Mouse (Mus musculus) heart, embryonic 15.5 days (tissue): Measurements from ENCODE around the gene Deup1. TPM values are rescaled to one million over a fixed set of nuclear protein-coding genes. Genes with fewer than 3 reads are reported as not detected.

Experiments used
- ATAC-seq: fragments of 200-750 bp; cut with Nextera tagmentation; replicated peaks from 2 replicates; pipeline ENCODE4 v1.8.0; 2017; ENCODE audit warnings: low read depth, moderate TSS enrichment; ENCODE audit not compliant: insufficient number of reproducible peaks, insufficient read depth, low FRiP score
- H3K27ac ChIP-seq: fragments of 300-500 bp; sonication (generic); 2 replicates; pipeline ENCODE4 v1.5.1; 2015; ENCODE audit warnings: mild to moderate bottlenecking, inconsistent platforms
- H3K27me3 ChIP-seq: fragments of 300-500 bp; sonication (generic); 2 replicates; pipeline ENCODE4 v1.6.1; 2015; ENCODE audit warnings: inconsistent platforms
- H3K36me3 ChIP-seq: fragments of 300-500 bp; sonication (generic); 2 replicates; pipeline ENCODE4 v1.6.1; 2015; ENCODE audit warnings: mild to moderate bottlenecking, inconsistent platforms
- H3K4me1 ChIP-seq: fragments of 300-500 bp; sonication (generic); replicated peaks from 2 replicates; pipeline ENCODE4 v1.6.1; 2015; ENCODE audit warnings: inconsistent platforms
- H3K4me2 ChIP-seq: fragments of 300-500 bp; sonication (generic); 2 replicates; pipeline ENCODE4 v1.6.1; 2015; ENCODE audit warnings: inconsistent platforms, mild to moderate bottlenecking, moderate library complexity
- H3K4me3 ChIP-seq: fragments of 300-500 bp; sonication (generic); 2 replicates; pipeline ENCODE4 v1.5.1; 2015; ENCODE audit warnings: mild to moderate bottlenecking, inconsistent platforms
- H3K9ac ChIP-seq: fragments of 300-500 bp; sonication (generic); 2 replicates; pipeline ENCODE4 v1.6.1; 2015; ENCODE audit warnings: mild to moderate bottlenecking, inconsistent platforms
- H3K9me3 ChIP-seq: fragments of 300-500 bp; sonication (generic); replicated peaks from 2 replicates; pipeline ENCODE4 v1.6.1; 2016; ENCODE audit warnings: inconsistent platforms
- WGBS: fragments of 180-500 bp; shearing (Covaris S2); methylation state at CpG from one replicate; pipeline ENCODE4 v1.1.7; 2015; ENCODE audit warnings: mixed read lengths; 5-methylcytosine and 5-hydroxymethylcytosine counted together
- polyA plus RNA-seq: library from polyadenylated mRNA; unstranded; fragments of >200 nt; fragmentation: Nextera tagmentation; extraction: Ambion mirVana; gene quantifications from 2 replicates; pipeline ENCODE4 v1.2.1, GENCODE M21; 2015

Gene Deup1
- polyA plus RNA-seq, 1 experiment from 2014 or later, result 0.89 TPM

DNA sequence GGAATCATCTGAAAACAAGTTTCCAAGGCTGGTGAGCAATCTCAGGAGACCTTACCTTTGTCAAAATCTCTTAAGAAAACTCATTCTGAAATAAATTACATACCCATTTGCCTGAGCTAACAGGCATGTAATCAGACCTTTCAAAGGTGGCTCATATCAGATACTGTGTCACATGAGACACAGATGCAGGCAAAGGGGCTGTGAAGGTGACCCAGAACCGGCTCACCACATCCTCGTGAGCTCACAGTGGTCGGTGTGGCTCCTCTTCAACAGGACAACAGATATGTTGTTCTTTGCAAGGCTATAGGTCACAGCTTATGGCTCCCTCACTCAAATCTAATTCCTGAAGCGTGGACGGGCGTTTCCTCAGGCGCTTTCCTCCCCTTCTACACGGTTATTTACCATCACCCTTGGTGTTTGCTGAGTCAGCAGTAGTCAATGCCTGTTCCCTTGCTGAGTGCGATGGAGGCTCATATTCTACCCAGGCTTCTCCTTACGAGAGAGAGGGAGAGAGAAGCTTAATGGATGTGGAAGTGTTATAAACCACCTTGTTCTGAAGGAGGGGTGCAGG, 8.6 kb downstream of the Deup1 start:
- Histone ChIP-seq H3K9me3 (no peaks in the 10 kb centered on the region), H3K36me3 (no peaks in the 10 kb centered on the region), H3K4me1 (peaks cover 4% of the 10 kb centered on the region), H3K9ac (no peak overlapping the region), H3K4me3 (no peak overlapping the region), H3K4me2 (no peak overlapping the region), H3K27me3 (no peaks in the 10 kb centered on the region), H3K27ac (no peak overlapping the region)
- WGBS, result 63% methylated on average over 10 of the region's 10 CpGs
- no peak for ATAC-seq

DNA sequence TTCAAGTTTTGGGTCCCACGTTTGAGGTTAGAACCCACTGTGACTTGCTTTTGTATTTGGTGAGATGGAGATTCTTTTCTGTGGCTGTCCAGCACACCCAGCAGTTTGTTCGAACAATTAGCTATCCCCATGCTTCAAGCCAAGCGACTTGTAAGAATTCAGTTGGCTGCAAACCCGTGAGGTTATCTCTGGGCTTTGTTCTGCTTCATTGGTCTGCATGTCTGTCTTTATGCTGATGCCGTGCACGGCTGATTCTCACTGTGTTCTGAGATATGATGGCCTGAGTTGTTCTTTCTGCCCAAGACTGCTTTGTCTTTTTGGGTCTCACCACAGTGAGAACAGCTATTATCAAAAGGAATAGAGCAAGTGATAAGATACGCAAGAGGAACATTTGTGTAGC, 10.7 kb downstream of the Deup1 start:
- H3K4me2 ChIP-seq, result no peak overlapping the region
- H3K9ac ChIP-seq, result no peak overlapping the region
- H3K36me3 ChIP-seq, result no peaks in the 10 kb centered on the region
- ATAC-seq, result no peak
- no peak overlapping the region for H3K4me3 ChIP-seq
- H3K27ac ChIP-seq, result no peak overlapping the region
- H3K4me1 ChIP-seq, result peaks cover 4% of the 10 kb centered on the region
- WGBS, result 44% methylated on average over 7 of the region's 7 CpGs
- no peaks in the 10 kb centered on the region for H3K9me3 ChIP-seq
- no peaks in the 10 kb centered on the region for H3K27me3 ChIP-seq

DNA sequence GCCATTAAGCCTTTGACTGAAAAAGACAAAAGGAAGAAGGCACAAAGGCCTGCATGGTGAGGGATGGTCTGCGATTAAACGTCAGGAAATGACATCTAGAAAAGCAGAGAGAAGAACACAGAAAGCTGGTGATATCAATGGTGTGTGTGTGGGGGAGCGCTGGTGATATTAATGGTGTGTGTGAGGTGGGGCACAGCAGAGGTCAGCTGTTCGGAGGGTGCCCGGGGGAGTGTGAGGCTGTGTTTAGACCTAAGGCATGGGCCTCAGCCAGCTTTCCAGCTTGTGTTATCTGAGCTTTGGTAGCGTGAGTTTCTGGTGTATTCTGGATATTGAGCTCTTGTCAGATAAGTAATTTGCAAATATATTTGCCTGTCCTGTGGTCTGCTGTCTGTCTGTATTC, 11.3 kb downstream of the Deup1 start:
- 48% methylated on average over 6 of the region's 6 CpGs for WGBS
- Histone ChIP-seq H3K36me3 (no peaks in the 10 kb centered on the region), H3K9me3 (no peaks in the 10 kb centered on the region), H3K4me1 (peaks cover 4% of the 10 kb centered on the region), H3K27me3 (no peaks in the 10 kb centered on the region), H3K27ac (no peak overlapping the region), H3K9ac (no peak overlapping the region), H3K4me2 (no peak overlapping the region), H3K4me3 (no peak overlapping the region)
- ATAC-seq, result no peak

GRCm38 (mm10) chr9:15609280-15609930, 18.3 kb downstream of the Deup1 start:
- no peak overlapping the region for H3K4me2 ChIP-seq
- no peaks in the 10 kb centered on the region for H3K9me3 ChIP-seq
- 89% methylated on average over 5 of the region's 5 CpGs for WGBS
- no peak for ATAC-seq
- H3K4me3 ChIP-seq, result no peak overlapping the region
- H3K27ac ChIP-seq, result no peak overlapping the region
- H3K9ac ChIP-seq, result no peak overlapping the region
- H3K27me3 ChIP-seq, result no peaks in the 10 kb centered on the region
- no peaks in the 10 kb centered on the region for H3K4me1 ChIP-seq
- H3K36me3 ChIP-seq, result no peaks in the 10 kb centered on the region

GRCm38 (mm10) chr9:15607601-15608000, 20.1 kb downstream of the Deup1 start:
- WGBS, result 81% methylated on average over 2 of the region's 2 CpGs
- H3K4me2 ChIP-seq, result no peak overlapping the region
- no peak overlapping the region for H3K9ac ChIP-seq

GRCm38 (mm10) chr9:15603156-15603555, 24.6 kb downstream of the Deup1 start:
- H3K9me3 ChIP-seq, result no peaks in the 10 kb centered on the region
- no peaks in the 10 kb centered on the region for H3K27me3 ChIP-seq
- ATAC-seq, result no peak
- no peaks in the 10 kb centered on the region for H3K36me3 ChIP-seq
- H3K4me2 ChIP-seq, result no peak overlapping the region
- H3K4me3 ChIP-seq, result no peak overlapping the region
- H3K27ac ChIP-seq, result no peak overlapping the region
- H3K4me1 ChIP-seq, result no peaks in the 10 kb centered on the region
- no peak overlapping the region for H3K9ac ChIP-seq
- WGBS, result 81% methylated on average over 8 of the region's 8 CpGs

More at GRCm38 (mm10) chr9:15607601-15608000, 20.1 kb downstream of the Deup1 start:
- H3K36me3 ChIP-seq, result no peaks in the 10 kb centered on the region
- no peaks in the 10 kb centered on the region for H3K27me3 ChIP-seq
- no peaks in the 10 kb centered on the region for H3K4me1 ChIP-seq
- H3K27ac ChIP-seq, result no peak overlapping the region
- H3K9me3 ChIP-seq, result no peaks in the 10 kb centered on the region
- no peak for ATAC-seq
- H3K4me3 ChIP-seq, result no peak overlapping the region

DNA sequence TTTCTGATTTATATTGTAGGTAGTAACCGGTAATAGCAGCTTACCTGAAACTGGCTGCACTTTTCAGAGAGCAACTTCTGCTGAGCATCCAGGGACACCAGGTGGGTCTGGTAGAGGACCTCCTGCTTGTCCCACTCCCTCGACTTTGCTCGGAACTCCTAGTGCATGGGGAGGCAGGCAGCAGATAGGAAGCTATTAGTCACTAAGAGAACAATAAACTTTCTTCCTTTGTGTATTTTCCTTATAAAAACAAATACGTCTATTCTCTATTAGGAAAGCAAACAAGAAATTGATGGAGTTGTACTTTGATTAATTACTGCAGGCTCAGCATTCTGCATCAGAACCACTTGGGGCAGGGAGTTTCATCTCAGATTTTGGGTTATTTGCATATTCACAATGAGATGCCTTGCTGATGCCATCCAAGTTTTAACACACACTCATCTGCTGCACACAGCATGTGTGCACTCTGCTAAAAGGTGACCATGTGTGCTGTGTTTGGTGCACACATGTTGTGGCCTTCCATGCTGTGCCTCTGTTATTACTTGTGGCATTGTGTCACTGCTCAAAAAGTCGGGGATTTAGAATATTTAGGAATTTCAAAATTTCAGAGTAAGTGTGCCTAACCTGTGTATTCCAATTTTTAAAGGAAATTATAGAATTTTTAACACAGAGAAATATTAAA, 26.7 kb downstream of the Deup1 start:
- ATAC-seq, result no peak
- Histone ChIP-seq H3K4me2 (no peak overlapping the region), H3K27ac (peak overlapping the region; percentile 20; the same call in 1 of the 2 replicates), H3K36me3 (no peaks in the 10 kb centered on the region), H3K27me3 (no peaks in the 10 kb centered on the region), H3K9me3 (no peaks in the 10 kb centered on the region), H3K9ac (no peak overlapping the region), H3K4me1 (no peaks in the 10 kb centered on the region), H3K4me3 (no peak overlapping the region)
- WGBS, result 59% methylated on average over 5 of the region's 5 CpGs

DNA sequence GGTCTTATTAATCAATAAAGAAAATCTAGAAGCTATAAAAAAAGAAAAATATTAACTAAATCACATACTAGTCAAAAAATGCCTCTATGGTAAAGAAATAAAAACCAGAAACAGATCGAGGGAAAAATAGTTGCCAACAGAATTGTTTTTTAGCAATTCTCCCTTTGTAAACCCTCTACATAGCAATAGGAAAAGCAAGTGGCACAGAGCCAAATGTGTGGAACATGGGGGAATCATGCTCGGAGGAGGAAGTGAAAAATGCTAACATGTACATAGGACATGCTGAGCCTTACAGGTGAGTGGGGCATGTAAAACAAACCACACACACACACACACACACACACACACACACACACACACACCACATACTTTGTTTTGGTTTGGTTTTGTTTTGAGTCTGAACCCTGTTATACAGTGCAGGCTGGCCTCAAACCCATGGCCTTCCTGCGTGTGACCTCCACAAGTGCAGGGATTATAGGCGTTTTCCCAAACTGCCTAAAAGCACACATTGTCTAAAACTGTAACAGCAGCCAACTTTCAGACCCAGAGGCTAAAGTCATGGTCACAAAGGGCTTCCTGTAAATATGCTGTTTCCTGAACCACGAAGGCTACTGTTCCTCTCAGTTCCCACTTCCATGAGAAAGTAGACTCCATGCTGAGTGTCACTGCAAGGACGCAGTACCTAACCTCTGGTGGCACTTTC, 27.4 kb downstream of the Deup1 start:
- no peaks in the 10 kb centered on the region for H3K9me3 ChIP-seq
- H3K4me2 ChIP-seq, result no peak overlapping the region
- no peak overlapping the region for H3K4me3 ChIP-seq
- H3K9ac ChIP-seq, result no peak overlapping the region
- WGBS, result 64% methylated on average over 6 of the region's 6 CpGs
- peak overlapping the region; percentile 20; the same call in 1 of the 2 replicates for H3K27ac ChIP-seq
- no peaks in the 10 kb centered on the region for H3K27me3 ChIP-seq
- H3K36me3 ChIP-seq, result no peaks in the 10 kb centered on the region
- H3K4me1 ChIP-seq, result no peaks in the 10 kb centered on the region
- 0 out of 2 replicates have a peak, but pooled peaks have one; percentile 43 for ATAC-seq

DNA sequence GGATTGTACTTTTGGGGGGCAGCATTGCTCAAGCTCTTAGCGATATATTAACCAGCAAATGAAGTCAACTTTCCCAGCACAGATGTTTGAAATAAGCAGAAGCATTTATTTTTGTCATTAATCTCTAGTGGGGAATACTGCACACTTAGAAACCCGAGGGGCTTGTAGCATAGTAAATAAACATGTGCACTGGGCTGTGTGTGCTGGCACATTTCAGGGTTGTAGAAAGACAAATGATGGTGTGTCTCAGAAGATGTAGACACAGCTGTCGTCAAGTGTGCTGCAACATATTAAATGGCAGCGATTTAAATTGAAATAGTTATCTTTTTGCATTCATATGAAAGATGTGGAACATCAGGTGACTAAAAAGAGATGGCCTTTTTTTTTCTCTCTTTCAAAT, 31.1 kb downstream of the Deup1 start:
- ATAC-seq, result no peak
- Histone ChIP-seq H3K36me3 (no peaks in the 10 kb centered on the region), H3K27ac (no peak overlapping the region), H3K9ac (no peak overlapping the region), H3K4me1 (no peaks in the 10 kb centered on the region), H3K4me3 (no peak overlapping the region), H3K27me3 (no peaks in the 10 kb centered on the region), H3K9me3 (no peaks in the 10 kb centered on the region), H3K4me2 (no peak overlapping the region)
- WGBS, result 60% methylated on average over 4 of the region's 4 CpGs

DNA sequence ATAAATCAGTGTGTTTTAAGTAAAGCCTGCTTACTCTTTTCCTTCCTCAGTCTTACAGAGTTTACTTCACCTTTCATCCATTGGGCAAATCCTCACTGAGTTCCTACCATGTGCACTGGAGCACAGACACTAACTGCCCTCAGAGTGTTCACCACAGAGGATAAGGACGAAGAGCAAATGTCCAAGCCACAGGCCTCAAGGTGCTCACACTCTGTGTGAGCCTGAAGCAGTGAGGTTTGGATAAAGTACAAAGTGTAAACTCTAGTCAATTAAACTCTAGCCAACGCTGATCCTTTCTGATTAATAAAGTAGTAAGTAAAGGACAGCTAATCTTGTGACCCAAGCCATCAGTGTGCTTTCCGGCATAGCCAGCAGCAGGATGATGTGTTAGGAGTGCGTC, 33.6 kb downstream of the Deup1 start:
- Histone ChIP-seq H3K4me3 (no peak overlapping the region), H3K36me3 (no peaks in the 10 kb centered on the region), H3K27me3 (no peaks in the 10 kb centered on the region), H3K4me2 (no peak overlapping the region), H3K4me1 (no peaks in the 10 kb centered on the region), H3K27ac (no peak overlapping the region), H3K9me3 (no peaks in the 10 kb centered on the region), H3K9ac (no peak overlapping the region)
- ATAC-seq, result no peak
- WGBS, result 75% methylated on average over 4 of the region's 4 CpGs

DNA sequence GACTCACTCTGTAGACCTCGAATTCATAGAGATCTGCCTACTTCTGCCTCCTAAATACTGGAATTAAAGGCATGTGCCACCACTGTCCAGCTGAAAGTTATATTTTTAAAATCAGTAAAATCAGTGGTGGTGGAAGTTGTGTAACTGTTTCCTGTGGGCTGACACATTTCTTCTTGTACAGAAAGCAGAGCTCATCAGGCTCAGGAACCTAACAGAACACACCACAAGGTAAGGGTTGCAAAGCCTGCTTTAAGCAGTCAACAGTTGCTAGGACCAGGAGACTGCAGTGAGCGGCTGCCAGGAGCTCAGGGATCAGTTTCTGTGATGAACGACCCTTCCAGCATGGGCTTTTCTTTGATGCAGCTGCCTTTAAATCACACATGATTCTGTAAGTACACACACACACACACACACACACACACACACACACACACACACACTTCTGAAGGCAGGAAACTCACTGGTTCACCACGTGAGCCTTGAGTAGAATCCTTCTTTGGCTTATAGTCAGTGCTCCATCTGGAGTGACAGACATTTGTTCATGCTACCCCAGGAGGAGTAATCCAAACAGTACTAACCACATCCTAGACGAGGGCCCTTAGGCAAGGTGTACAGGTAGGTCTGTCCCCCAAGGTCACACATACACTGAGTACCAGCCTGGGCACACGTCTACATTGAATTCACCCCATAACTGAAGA, 40.4 kb downstream of the Deup1 start:
- no peak overlapping the region for H3K4me2 ChIP-seq
- H3K9ac ChIP-seq, result no peak overlapping the region
- no peak for ATAC-seq
- no peaks in the 10 kb centered on the region for H3K4me1 ChIP-seq
- H3K27ac ChIP-seq, result no peak overlapping the region
- no peaks in the 10 kb centered on the region for H3K27me3 ChIP-seq
- no peak overlapping the region for H3K4me3 ChIP-seq
- no peaks in the 10 kb centered on the region for H3K36me3 ChIP-seq
- H3K9me3 ChIP-seq, result no peaks in the 10 kb centered on the region
- WGBS, result 60% methylated on average over 6 of the region's 6 CpGs
